Mouse (Mus musculus) inflammation-experienced regulatory T-cells, adult 6 months (primary cell): ENCODE data around the gene Tmem209. TPM values are rescaled to one million over a fixed set of nuclear protein-coding genes. Genes with fewer than 3 reads are reported as not detected.

Experiments used
- ATAC-seq: one replicate; pipeline ENCODE4 v1.8.0; 2017
- polyA plus RNA-seq, 3 experiments: library from polyadenylated mRNA; unstranded; fragments of 100-300 nt; shearing (Covaris generic); gene quantifications; one replicate each; pipeline ENCODE4 v1.2.1; 2017

The Tmem209 gene
- polyA plus RNA-seq, 3 experiments from 2014 or later: 56.2 to 68.8 (median 61.0) TPM

DNA sequence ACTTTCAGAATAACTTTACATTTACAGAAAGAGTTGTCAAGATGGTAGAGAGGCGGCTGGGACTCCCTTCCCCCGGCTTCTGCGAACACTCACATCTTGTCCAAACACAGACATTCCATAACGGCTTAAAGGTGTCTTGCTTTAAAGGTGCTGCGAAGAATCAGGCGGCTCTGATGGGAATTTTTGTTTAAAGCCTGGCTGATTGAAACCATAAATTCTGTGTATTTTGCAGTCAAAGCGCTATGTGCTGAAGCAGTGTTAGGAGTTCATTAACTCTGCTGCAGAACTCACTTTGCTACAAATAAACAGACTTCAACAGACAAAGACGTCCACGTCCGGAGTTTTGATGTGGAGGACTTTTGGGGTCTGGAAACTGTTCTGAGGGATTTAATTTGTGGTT is 28.7 kb upstream of the Tmem209 start:
- no peak for ATAC-seq

DNA sequence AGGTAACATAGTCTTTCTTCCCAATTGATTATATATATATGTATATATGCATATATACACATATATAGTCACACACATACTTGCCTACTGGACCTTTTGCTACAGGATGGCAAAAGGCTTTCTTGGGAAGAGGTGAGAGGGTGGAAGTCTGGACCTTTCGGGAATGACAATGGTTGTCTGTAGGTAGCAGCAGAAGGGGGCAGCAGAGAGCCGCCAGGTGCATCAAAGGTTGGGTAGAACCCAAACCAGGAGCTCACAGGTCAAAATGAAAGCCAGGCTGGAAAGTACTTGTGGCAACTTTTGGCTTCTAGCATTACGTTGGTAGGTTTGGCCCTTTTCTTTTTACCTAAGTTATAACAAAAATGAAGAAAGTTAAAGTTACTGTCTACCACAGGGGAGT is 25.8 kb upstream of the Tmem209 start:
- no peak for ATAC-seq

DNA sequence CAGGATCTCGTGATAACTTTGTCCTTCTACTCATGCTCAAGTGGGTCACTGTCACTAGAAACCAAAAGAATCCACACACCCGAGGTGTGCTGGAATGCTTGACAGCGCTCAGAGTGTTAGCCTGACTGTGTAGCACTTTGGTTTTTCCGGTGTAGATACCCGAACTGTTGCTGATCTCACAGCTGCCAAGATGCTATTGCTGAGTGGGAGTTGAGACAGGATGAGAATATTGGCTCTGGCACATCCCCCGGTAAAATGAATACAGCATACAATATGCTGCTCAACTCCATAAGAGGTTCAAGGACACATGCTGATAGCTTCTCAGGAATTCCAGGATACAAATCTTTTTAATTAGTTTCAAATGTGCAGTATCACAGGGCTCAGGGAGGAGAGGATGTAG is 19.2 kb upstream of the Tmem209 start:
- no peak for ATAC-seq

DNA sequence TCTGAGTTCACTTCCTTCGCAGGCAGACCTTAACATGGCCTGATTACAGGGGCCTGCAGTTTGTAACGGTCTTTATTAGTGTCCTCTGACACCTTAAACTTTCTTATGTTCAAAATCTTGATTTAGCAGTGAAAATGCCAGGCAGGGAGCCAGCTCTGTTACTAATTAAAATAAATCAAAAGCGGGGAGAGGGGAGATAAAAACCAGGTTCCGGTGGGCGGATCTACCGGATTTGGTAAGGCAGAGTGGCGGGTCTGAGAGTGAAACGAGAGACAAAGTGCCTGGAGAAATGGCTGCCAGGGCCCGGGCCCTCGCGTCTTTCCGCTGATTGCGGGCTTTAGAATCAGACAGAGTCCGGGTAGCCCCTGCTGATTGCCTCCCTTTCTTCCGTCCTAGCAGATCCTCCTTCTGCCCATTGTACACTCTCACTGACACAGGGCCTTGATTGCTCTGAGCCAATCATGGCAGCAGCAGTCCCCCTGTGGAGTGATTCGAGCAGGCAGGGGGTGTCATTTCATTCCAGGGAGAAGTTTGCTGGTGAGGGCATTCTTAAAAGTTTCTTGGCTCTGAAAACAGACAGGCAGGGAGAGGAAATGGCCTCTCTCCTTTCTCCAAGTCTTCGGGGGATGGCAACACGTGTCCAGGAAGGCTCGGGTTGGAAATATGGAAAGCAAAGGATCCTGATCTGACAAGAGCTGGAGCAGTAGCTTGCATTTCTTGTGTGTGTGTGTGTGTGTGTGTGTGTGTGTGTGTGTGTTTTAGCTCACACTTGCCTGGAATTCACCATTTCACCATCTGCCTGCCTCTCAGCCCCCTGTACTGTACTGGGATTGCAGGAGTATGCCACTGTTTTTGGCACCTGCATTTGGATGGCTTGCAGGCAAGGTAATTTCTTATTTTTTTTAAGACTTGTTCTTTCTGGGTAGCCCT is 17.3 kb upstream of the Tmem209 start:
- ATAC-seq: no peak

DNA sequence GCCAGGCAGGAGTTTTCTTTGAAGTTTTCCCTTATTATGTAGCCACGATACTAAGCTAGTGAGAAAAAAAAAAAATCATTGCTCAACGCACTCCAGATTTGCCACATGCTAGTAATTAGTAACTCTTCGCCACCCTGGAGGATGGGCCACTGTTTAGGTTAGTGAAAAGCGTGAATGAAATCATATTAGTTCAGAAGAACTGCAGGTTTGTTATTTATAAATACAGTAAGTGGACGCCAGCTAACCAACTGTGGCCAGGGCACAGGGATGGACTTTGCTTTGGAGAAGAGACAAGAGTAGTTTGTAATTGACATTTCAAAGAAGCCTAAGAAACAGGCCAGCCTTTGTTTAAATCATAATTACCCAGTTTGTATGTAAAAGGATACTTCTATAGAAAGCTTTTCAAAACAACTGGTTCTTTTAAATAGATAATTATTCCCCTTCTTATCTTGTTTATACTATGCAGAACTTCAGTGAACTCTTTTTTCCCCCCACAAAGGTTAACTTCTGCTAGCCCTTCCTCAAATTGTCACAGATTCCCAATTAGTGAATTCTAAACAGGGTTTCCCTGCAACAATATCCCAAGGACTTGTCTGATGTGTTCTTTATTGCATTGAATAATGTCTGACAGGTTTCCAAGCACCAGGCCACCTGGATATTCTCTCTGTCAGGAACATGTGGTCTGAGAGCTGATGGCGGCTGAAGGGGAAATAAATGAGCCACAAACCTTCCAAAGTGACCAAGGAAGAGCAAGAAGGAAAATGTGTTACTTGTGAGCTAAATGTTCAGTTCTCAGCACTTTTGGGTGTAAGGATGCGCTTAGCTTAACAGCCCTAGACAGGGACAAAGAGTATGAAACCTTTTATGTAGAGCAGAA is 16.1 kb upstream of the Tmem209 start:
- ATAC-seq: no peak

DNA sequence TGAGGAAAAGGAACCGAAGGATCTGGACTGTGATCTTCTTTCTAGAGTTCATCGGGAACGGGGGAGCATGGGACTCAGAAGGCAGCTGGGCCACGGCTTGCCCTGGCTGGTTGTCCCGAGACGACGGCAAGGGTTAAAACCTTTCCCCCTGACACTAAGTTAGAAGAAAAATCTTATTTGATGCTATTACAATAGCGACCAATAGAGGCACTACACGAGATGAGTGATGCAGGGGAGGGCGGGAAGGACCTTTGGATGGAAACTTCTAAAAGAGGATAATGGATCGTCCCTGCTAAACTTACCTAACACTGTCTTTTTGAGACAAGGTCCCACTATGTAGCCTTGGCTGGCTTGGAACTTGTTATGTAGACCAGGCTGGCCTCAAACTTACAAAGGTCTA is 10.8 kb upstream of the Tmem209 start:
- ATAC-seq: no peak

DNA sequence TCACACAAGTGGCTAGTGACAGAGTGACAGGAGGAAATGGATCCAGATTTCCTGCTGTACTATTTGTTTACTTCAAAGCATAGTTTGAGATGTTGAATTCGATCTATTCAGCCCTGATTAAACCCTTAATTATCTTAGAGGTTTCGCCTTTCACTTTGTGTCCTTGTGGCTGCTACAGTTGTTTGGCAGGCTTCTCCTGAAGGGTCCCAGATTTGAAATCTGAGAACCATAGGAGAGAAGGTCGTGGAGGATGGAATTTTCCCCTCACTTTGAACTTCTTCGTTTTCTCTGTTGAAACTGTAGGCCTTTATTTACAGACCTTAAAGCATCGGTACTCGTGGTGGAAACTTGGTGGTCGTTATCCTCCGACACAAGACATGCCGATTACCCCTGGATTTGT is 4.7 kb upstream of the Tmem209 start:
- ATAC-seq: no peak

DNA sequence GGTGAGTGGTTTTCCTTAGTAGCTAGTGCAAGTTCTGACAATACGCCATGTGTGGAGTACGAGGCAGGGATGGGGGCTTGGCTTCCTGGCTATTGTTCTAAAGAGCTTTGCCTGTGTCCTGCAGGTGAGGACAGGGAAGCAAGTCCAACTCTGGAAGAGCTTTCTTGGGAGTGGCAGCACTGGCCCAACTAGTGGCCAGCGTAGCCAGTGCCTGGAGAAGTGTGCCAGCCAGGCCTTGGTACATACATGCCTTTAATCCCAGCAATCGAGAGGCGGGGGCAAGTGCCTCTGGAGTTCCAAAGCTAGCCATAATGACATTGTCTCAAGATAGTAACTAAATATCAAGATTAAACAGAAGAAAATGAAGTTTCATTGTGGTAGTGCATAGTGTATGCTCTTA is 708 bp upstream of the Tmem209 start:
- ATAC-seq: no peak

DNA sequence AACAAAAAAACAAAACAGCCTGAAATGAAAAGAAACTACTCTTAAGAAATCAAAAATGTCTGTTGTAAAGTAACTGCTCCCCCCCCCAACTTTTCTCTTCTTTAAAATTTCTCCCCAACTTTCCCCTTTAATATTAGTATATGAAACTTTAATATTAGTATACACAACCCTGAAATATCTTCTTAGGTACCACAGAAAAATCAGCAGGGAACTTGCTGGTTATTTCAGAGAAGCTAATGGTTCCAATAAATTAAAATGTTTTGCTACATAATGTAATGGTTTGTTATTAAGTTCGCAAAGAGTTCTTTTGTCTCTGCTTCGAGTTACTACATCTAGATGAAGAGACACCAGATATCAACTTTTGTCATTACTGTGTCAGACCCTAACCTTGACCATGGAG is 759 bp downstream of the Tmem209 start:
- ATAC-seq: no peak

DNA sequence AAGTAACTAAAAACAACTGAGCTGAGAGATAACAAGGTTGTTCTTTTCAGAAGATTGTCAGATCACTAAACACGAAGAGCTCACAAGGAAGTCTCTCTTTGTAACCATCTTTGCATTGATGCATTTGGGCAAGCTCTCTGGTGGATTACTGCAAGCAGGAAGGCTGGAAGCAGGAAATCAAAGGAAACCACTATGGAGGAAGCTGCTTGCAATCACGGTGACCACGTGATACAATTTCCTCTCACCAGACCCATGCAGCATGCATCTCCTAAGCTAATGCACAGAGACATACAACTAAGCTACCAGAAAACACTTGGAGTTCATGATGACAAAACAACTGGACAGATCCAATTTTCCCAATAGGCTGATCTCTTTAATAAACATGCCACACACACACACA is 10.5 kb downstream of the Tmem209 start:
- ATAC-seq: peak; percentile 76

DNA sequence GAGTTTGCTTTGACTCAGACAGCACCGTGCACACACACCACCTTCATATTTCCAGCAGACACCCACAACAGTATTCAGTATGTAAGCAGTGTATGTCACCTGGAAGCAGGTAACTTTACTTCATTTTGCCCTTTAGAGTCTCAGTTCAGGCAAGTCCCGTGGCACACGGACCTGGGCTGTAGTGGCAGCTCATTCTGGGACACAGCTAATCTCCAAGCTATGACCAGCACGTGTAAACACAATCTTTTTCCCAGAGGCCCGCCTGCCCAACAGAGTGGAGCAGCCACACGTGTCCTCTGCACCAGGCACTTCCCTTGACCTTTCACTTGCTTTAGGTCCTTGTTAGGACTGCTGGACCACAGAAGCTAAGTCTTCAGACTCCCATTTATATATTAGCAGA is 23.1 kb downstream of the Tmem209 start:
- no peak for ATAC-seq

DNA sequence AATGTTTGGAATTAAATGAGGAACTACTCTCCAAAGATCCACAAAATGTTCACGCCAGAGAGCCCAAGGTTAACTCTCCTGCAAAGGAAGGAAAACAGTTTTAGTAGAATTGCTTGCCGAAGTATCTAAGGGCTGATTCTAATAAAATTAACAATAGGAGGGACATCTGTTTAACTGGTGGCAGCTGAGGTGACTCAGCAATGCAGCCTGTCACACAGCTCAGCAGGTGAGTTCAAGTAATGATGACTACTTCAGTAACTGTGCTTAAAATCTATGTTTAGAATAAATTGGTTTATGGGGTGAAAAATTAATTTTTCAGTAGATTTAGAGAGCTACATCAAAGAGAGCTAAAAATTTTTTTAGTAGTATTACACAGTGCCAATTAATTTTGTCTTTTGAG is 26.7 kb downstream of the Tmem209 start:
- no peak for ATAC-seq

DNA sequence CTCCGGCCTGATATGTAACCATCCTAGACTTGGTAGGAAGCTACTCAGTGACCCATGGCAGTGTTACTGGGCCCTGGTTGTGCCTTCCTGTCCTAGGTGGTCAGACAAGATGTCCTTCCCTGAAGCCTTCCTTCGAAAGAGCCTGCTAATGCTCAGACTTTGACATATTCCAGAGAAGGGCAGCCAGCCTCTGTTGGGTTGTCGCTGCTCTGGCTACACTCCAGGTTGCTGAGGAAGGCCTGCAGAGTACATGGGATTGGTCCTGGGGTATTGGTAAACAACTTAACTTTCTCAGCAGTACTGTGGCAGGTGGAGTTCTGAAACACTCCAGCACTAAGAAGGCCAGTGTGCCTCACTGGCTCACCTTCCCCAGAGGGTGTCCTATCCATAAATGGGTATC is 30.2 kb downstream of the Tmem209 start:
- no peak for ATAC-seq

DNA sequence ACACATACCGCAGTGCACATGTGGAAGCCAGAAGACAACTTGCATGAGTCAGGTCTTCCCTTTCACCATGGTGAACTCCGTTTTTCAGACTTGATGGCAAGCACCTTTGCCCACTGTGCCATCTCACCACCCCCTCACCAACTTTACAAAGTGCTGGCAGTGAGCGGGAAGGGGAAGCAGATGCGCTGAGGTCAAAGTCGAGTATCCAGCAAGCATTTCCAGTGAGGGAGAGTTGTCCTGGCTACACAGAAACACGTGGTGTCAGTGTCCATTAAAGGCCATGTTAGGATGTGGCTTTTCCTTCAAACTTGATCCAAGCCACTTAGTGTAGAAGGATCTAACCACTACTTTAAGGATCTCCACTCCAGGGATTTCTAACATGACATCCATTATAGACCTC is 31.8 kb downstream of the Tmem209 start:
- ATAC-seq: no peak

DNA sequence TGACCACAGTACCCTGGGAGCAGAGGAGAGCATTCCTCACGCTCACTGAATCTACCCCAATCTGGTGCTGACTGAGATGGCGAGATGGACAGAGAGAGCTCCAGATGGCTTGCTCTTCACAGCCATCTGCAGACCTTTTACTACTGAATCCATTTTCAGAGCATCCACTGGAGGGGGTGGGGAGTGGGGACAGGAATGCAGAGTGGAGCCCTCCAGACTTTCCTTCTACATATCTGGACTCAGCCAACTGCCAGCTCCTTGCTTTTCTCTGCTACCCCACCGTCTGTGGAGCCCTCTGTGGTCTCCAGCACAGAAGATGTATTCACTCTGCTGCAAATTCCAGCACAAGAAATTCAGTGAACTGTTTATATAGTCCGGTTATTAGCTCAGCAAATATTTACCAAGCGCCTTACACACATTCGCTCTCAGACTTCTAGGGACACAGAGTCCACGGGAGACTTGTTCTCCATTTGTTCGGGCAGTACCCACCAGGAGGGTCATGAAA is 32.3 kb downstream of the Tmem209 start:
- ATAC-seq: no peak

DNA sequence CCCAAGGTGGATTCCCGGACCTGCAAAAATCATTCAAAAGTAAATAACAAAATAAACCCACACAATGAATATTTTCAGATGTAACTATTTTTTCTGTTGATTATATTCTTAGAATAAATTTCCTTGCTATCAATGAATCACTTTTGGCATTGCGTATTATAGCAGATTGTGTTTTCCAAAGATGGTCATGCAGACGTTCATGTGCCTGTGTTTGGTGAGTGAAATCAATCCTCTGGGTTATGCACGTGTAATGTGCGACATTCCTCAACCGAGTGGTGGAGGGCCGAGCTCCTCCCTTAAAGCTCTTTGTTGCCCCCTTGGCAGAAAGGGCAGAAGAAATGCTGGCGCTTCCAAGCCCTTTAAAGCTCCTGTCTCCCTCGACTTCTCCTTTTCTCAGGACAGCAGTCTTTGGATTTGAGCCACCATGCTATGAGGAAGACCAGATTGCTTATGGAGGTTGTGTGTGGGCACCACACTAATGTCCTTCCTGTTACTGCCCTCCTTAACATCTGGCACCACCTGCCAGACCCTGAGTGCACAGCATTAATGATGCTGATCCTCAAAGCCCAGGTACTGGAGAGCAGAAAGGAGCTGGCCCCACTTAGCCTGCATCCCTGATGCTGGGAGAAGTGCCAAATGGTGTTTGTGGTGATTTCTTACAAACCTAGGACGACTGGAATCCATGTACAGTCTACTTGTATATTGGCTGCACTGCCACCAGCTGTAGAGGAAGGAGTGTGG is 33.4 kb downstream of the Tmem209 start:
- no peak for ATAC-seq

DNA sequence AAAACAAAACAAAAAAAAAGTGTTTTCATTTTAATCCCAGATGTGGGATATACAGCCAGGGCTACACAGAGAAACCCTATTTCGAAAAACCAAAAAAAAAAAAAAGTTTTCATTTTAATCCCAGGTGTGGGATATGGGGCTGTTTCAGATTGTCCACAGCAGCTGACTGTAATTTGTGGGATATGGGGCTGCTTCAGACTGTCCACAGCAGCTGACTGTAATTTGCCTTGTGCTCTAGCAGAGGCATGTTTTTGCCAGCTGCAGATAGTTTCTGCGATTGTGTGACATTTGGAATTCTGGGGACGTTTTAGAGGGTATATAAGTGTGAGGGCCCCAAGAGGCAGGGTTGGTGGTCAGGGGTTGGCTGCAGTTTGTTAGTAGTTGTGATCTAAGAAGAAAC is 37.9 kb downstream of the Tmem209 start:
- no peak for ATAC-seq

DNA sequence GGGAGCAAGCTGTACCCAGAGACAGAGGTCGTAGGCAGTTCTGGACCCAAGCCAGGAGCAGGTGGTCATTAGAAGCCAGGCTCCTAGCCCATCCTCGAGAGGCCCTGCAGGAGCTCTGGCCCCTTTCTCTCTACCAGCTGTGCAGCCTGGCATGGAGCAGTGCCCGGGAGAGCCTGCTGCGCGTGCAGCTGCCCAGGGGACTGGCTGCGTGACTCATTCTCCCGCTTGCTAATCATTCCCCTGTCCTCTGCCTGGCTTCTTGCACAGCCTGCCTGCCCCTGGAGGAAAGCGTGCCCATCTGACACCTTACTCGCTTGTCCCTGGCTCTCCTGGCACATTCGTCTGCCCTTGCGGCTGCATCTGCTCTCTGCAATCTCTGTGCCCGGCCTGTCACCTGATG is 40.2 kb downstream of the Tmem209 start:
- ATAC-seq: no peak

DNA sequence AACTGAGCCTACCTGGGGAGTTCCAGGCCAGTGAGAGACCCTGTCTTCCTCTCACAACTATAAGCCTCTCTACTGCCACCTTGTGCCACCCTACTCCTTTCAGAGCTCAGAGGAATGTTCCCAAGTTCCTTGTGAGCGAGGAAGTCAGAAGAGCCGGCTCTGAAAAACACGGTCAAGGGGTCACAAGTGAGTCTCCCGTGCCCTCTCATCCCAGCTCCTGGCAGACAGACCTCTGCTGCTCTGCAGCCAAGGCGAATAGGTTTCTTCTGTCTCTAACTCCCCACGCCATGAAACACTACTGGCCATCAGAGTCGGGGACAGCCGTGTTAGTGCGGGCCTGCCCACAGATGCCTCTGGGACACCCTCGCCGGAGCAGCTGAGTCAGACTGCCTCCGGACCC is 40.9 kb downstream of the Tmem209 start:
- ATAC-seq: no peak

DNA sequence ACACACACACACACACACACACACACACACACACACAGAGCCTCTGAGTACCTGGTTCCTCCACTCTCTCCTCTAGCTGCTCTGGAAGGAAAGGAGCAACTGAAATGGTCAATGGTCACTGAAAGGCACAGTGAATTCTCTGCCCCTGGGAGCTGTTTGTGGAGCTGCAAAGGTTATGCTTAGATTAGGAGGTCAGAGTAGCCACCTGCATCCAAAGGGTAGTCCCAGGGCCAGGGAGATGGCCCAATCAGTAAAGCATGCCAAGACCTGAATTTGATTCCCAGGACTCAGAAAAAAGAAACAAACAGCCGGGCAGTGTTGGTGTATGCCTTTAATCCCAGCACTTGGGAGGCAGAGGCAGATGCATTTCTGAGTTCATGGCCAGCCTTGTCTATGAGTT is 41.5 kb downstream of the Tmem209 start:
- ATAC-seq: no peak

DNA sequence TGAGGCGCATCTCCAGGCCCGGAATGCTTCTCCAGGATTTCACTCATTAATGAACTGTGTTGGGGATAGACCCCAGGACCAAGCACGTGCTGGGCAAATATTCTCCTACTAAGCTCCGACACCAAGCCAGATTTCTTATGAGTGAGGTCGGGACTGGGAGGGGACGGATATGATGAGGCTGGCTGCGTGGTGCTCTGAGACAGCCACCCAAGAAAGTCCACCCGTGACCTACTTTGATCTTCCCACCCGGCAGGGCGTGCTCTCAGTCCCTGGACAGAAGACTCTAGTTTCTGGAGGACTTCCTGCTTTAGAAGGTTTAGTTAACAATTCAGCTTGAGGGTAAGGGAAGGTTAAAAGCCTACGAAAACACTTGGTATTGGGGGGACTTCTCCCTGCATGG is 44.0 kb downstream of the Tmem209 start:
- no peak for ATAC-seq

DNA sequence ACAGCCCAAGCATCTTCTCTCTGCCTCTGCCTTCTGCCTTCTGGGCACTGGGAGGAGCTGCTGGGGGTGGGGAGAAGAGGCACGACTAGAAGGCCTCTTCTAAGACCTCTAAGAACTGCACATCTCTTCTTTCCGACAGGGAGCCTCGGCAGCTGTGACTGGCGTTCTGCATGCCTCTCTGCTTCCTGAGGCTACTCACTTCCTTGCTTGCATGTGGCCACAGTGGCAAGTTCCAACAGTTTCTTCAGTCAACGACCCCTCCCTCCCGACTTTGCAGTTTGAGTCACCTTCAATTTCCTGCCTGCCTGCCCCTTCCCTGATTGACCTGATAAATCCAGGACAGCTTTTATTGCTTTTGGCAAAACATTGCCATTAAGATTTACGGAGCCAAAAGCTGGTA is 46.8 kb downstream of the Tmem209 start:
- no peak for ATAC-seq

DNA sequence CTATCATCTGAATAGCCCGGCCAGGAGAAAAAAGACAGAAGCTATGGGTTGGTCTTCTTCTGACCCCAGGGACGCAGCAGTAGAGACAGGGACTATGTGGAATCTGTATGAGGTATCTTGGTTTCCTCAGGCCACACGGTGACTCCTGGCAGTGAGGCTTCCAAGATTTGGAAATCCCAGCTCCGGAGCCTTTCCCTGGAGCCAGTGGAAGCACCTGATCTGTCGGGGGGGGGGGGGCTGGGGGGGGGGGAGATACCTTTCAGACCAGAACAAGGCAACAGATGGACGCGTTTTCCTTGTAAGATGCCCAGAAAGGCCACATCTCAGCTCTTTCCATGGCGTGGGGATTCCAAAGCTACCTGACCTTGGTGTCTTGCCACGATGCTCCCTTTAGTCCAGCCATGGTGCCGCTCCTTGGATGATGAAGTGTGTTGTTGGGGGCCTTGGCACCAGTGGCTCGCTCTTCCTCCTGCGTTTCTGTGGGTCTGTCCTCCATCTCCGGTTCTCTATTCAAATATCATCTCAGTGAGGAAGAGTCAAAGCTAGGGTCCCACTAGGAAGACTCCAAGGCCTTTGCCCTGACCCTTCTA is 47.7 kb downstream of the Tmem209 start:
- no peak for ATAC-seq
